Mouse (Mus musculus) right cerebral cortex, postnatal 10 days (tissue): ENCODE measurements around the gene Ppih.

Experiments used
- DNase-seq, 2 experiments: peaks; one replicate each; pipeline ENCODE4 v3.0.0; 2021; ENCODE audit warnings: low spot score in 2 of 2

The Ppih gene

GRCm38 (mm10) chr4:119320131-119320830 is at the start of gene Ppih:
TSS of gene Ppih (minus strand) at chr4:119320546.
- DNase-seq = peak; percentile 97

GRCm38 (mm10) chr4:119369460-119369859 is 49.1 kb upstream of the Ppih start:
- no peak for DNase-seq

- no peak for DNase-seq
These were observed 46.6 kb upstream of the Ppih start for GRCm38 (mm10) chr4:119366758-119367526.

- DNase-seq = no peak
These were observed 41.9 kb upstream of the Ppih start for GRCm38 (mm10) chr4:119362231-119362630.

- no peak for DNase-seq
These were observed 39.0 kb upstream of the Ppih start for GRCm38 (mm10) chr4:119359196-119359971.

- no peak for DNase-seq
These were observed 25.2 kb upstream of the Ppih start for GRCm38 (mm10) chr4:119345508-119345907.

GRCm38 (mm10) chr4:119338861-119339361 is 18.6 kb upstream of the Ppih start:
- DNase-seq = peak; percentile 76 to 79

- peak; percentile 51 to 52 for DNase-seq
These were observed 18.1 kb upstream of the Ppih start for GRCm38 (mm10) chr4:119338422-119338821.

GRCm38 (mm10) chr4:119333487-119333886 is 13.1 kb upstream of the Ppih start:
- no peak for DNase-seq

GRCm38 (mm10) chr4:119320896-119321550 is 677 bp upstream of the Ppih start:
- peak in 1 of 2 experiments; percentile 31 for DNase-seq

- no peak for DNase-seq
These were observed 6.6 kb downstream of the Ppih start for GRCm38 (mm10) chr4:119313756-119314155.

GRCm38 (mm10) chr4:119305418-119305817 is 14.9 kb downstream of the Ppih start:
- DNase-seq = no peak

GRCm38 (mm10) chr4:119303291-119303690 is 17.1 kb downstream of the Ppih start:
- no peak for DNase-seq

GRCm38 (mm10) chr4:119301777-119302176 is 18.6 kb downstream of the Ppih start:
- DNase-seq = no peak

GRCm38 (mm10) chr4:119300761-119301160 is 19.6 kb downstream of the Ppih start:
- DNase-seq = no peak

GRCm38 (mm10) chr4:119297361-119297760 is 23.0 kb downstream of the Ppih start:
- DNase-seq = no peak

GRCm38 (mm10) chr4:119295134-119295453 is 25.3 kb downstream of the Ppih start:
- DNase-seq = no peak

GRCm38 (mm10) chr4:119294415-119295133 is 25.8 kb downstream of the Ppih start, which contains the start of gene Ybx1:
TSS of gene Ybx1 (minus strand) at chr4:119294604.
- peak; percentile 100 for DNase-seq

GRCm38 (mm10) chr4:119293574-119294258 is 26.6 kb downstream of the Ppih start:
- DNase-seq = peak; percentile 45 to 54
